Mouse (Mus musculus) heart, embryonic 16.5 days (tissue): ENCODE data around the gene Dmrtc1b. TPM values are rescaled to one million over a fixed set of nuclear protein-coding genes. Genes with fewer than 3 reads are reported as not detected.

ENCODE experiments used
- polyA plus RNA-seq: library from polyadenylated mRNA; unstranded; fragments of >200 nt; fragmentation: Nextera tagmentation; extraction: Ambion mirVana; gene quantifications from 2 replicates; pipeline ENCODE4 v1.2.1, GENCODE M21; 2015

The Dmrtc1b gene
- polyA plus RNA-seq, 1 experiment from 2014 or later: not detected

Other genes starting within 250 kb of the Dmrtc1b start
- gene Hdac8, start 202.5 kb upstream of the Dmrtc1b start, polyA plus RNA-seq: 5.3 and 5.7 TPM in 2 replicates
- 10.5 and 13.0 TPM in 2 replicates for gene Phka1, start 63.6 kb upstream of the Dmrtc1b start, polyA plus RNA-seq
- not detected in 2 replicates for gene Gm3880, start 20.9 kb upstream of the Dmrtc1b start, polyA plus RNA-seq
- gene Gm9112, start 230 bp upstream of the Dmrtc1b start, polyA plus RNA-seq: not detected in 2 replicates
- gene Dmrtc1c1, start 95.1 kb downstream of the Dmrtc1b start, polyA plus RNA-seq: not detected in 2 replicates
- gene Dmrtc1c2, start 146.8 kb downstream of the Dmrtc1b start, polyA plus RNA-seq: not detected in 2 replicates
- gene 1700031F05Rik, start 160.1 kb downstream of the Dmrtc1b start, polyA plus RNA-seq: not detected in 2 replicates
- 0.26 and 0.66 TPM in 2 replicates for gene Dmrtc1a, start 200.8 kb downstream of the Dmrtc1b start, polyA plus RNA-seq
- gene 1700011M02Rik, start 201.0 kb downstream of the Dmrtc1b start, polyA plus RNA-seq: not detected in 2 replicates
- gene 1700018G05Rik, start 220.5 kb downstream of the Dmrtc1b start, polyA plus RNA-seq: not detected in 2 replicates